ENCODE assay signal across 8 mouse cellular contexts in genomic region chr16:58303555-58303954, GRCm38 (mm10).
DNase-seq lines count a peak whose midpoint lies in the region; TF ChIP-seq lines count a peak whose summit lies in the region.

No protein-coding gene starts in this region.

- no peaks in the 10 kb centered on the region for H3K4me1 ChIP-seq in lung, adult 2 months (ENCODE audit: control insufficient read depth, insufficient read depth, low read length)

- intact Hi-C loops in heart, postnatal 10 days (cut with DNase I): loop anchor here (5.0 kb wide), 1 partner anchor 104 kb away; the partner anchor contains the start of gene Dcbld2

- peak; percentile 20 to 28 for DNase-seq in lung, adult 18-20 months
- DNase-seq in lung, adult 2 months: no peak
- peak; percentile 80 for DNase-seq in embryo, embryonic 11 days
- peak; percentile 60 to 62 for DNase-seq in heart, postnatal 10 days
- DNase-seq in lung, postnatal 14 days: peak; percentile 15
- DNase-seq in thymus, postnatal 14 days: no peak
- no peak for DNase-seq in cerebellum, adult 9-10 months
- DNase-seq in neural tube, embryonic 10.5 days (ENCODE audit: extremely low spot score, low spot score): no peak

- WGBS in lung, adult 2 months: 50% methylated on average over 5 of the region's 5 CpGs

- no peak for TF ChIP-seq POLR2A in lung, adult 2 months (IDR thresholded peaks at IDR 0.05; ENCODE audit: borderline replicate concordance, extremely low read depth, low read depth, low read length)

- no peak overlapping the region for H3K4me3 ChIP-seq in lung, adult 2 months (replicated peaks; ENCODE audit: extremely low read depth, low read depth, low read length)

- TF ChIP-seq CTCF in lung, adult 2 months (IDR thresholded peaks at IDR 0.05; ENCODE audit: insufficient read depth, low read length): no peak

Comparison
In these comparisons a context has a peak if more than half of its experiments do, and no peak if none do; other contexts are left out.
1. DNase-seq: peak in lung, adult 18-20 months (2 of 2), embryo, embryonic 11 days (single experiment), heart, postnatal 10 days (2 of 2) and lung, postnatal 14 days (single experiment); none in lung, adult 2 months (single experiment), thymus, postnatal 14 days (single experiment), cerebellum, adult 9-10 months (single experiment) and neural tube, embryonic 10.5 days (single experiment).